Mouse (Mus musculus): ENCODE data around the gene Hist3h2a. TPM values are rescaled to one million over a fixed set of nuclear protein-coding genes. Genes with fewer than 3 reads are reported as not detected.

Hist3h2a gene
- polyA plus RNA-seq, 2 experiments: 25.4 to 28.2 TPM

DNA sequence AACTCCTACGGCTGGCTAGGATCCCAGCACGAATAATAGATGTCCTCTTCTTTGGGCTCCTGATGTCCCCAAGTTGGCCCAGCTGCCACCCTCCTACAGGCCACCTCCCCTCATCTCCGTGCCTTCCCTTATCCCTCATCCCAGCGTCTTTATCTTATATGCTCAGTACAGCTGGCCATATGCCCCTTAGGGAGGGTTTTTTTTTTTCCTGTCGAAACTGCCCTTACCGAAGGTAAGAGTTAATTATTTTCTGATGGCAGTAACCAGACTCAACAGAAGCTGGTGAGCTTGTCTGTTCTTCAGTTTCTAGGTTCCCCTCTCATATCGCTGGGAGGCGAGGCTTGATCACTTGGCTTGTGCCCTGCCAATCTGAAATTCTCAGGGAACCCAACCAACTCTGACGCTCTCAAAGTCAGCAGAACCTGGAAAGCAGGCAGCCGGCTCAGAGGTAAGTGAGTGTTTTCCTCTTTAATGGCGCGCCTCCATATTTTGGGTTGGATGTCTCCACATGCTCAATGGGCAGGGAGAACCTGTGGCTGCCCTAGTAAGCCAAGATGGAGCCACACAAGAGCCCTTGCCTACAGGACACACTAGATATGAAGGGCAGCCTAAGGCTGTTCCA is 36.6 kb upstream of the Hist3h2a start, which contains the start of gene Btnl10:
Gene Btnl10, plus strand, starts transcription at position 164 of the 622 bp plus-strand sequence.
- Histone ChIP-seq H3K36me3 (ENCODE audit: control insufficient read depth, insufficient read depth, low read length) (no peaks in the 10 kb centered on the region), H3K27me3 (ENCODE audit: control insufficient read depth, insufficient read depth, low read length) (no peaks in the 10 kb centered on the region), H3K9me3 (ENCODE audit: control insufficient read depth, low read length) (no peaks in the 10 kb centered on the region), H3K4me3 (replicated peaks; ENCODE audit: low read length) (no peak within 1 kb of the TSS), H3K4me1 (ENCODE audit: control insufficient read depth, insufficient read depth, low read length) (no peaks in the 10 kb centered on the region), H3K4me2 (replicated peaks; ENCODE audit: low read depth, low read length, severe bottlenecking) (no peak within 1 kb of the TSS), H3K27ac (replicated peaks; ENCODE audit: low read depth, low read length) (no peak within 1 kb of the TSS), H3K9ac (ENCODE audit: low read depth, low read length, severe bottlenecking) (no peak within 1 kb of the TSS)
- ATAC-seq (ENCODE audit: low FRiP score, low read depth): no peak
- no peak for TF ChIP-seq POLR2A (IDR thresholded peaks at IDR 0.05; ENCODE audit: borderline replicate concordance, extremely low read depth, insufficient read depth, insufficient read length)
- DNase-seq (ENCODE audit: low spot score): no peak
- 71% methylated on average over 12 of the region's 12 CpGs for WGBS

DNA sequence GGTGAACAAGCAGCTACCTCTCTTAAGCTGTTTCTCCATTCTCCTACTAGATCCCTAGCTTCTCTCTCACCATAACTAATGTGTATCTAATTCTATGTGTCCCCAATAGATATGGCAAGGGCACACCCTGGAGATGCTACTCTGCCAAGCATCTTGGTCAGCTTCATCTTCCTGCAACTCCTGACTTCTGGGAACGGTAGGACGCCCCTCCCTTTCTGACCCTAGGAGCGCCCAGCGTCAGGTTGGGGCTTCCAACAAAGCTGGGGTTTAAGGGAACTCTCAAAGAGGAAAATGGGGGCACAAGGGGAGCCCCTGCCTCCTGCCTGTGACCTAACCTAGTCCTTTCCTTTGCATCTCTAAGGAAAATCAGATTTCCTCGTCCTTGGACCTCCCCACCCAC is 35.7 kb upstream of the Hist3h2a start:
- WGBS: 74% methylated on average over 5 of the region's 5 CpGs
- no peak for DNase-seq (ENCODE audit: low spot score)
- Histone ChIP-seq H3K9ac (ENCODE audit: low read depth, low read length, severe bottlenecking) (no peak overlapping the region), H3K27me3 (ENCODE audit: control insufficient read depth, insufficient read depth, low read length) (no peaks in the 10 kb centered on the region), H3K27ac (replicated peaks; ENCODE audit: low read depth, low read length) (no peak overlapping the region), H3K9me3 (ENCODE audit: control insufficient read depth, low read length) (no peaks in the 10 kb centered on the region), H3K4me1 (ENCODE audit: control insufficient read depth, insufficient read depth, low read length) (no peaks in the 10 kb centered on the region), H3K36me3 (ENCODE audit: control insufficient read depth, insufficient read depth, low read length) (no peaks in the 10 kb centered on the region), H3K4me2 (replicated peaks; ENCODE audit: low read depth, low read length, severe bottlenecking) (no peak overlapping the region), H3K4me3 (replicated peaks; ENCODE audit: low read length) (no peak overlapping the region)
- no peak for TF ChIP-seq POLR2A (IDR thresholded peaks at IDR 0.05; ENCODE audit: borderline replicate concordance, extremely low read depth, insufficient read depth, insufficient read length)
- ATAC-seq (ENCODE audit: low FRiP score, low read depth): no peak

DNA sequence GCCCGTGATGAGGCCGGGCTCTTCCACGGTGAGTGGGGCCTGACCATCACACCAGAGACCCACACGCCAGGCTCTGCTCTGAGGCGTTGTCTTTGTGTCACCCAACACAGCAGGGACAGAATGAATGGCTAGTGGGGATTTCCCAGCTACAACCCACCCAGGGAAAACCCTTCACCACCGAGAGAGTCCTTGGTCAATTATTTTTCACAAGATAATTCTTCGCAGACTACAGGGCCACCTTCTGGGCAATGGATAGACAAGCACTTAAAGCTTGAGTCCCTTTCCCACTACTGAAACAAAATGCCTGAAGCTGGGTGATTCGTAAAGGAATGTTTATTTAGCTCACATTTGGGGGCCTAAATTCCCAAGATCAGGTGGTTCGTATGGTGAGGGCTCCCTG is 32.1 kb upstream of the Hist3h2a start:
- Histone ChIP-seq H3K4me2 (replicated peaks; ENCODE audit: low read depth, low read length, severe bottlenecking) (no peak overlapping the region), H3K4me3 (replicated peaks; ENCODE audit: low read length) (no peak overlapping the region), H3K27ac (replicated peaks; ENCODE audit: low read depth, low read length) (no peak overlapping the region), H3K9ac (ENCODE audit: low read depth, low read length, severe bottlenecking) (no peak overlapping the region), H3K27me3 (ENCODE audit: control insufficient read depth, insufficient read depth, low read length) (no peaks in the 10 kb centered on the region), H3K4me1 (ENCODE audit: control insufficient read depth, insufficient read depth, low read length) (no peaks in the 10 kb centered on the region), H3K36me3 (ENCODE audit: control insufficient read depth, insufficient read depth, low read length) (no peaks in the 10 kb centered on the region), H3K9me3 (ENCODE audit: control insufficient read depth, low read length) (no peaks in the 10 kb centered on the region)
- no peak for TF ChIP-seq POLR2A (IDR thresholded peaks at IDR 0.05; ENCODE audit: borderline replicate concordance, extremely low read depth, insufficient read depth, insufficient read length)
- ATAC-seq (ENCODE audit: low FRiP score, low read depth) (no peak), DNase-seq (ENCODE audit: low spot score) (no peak)
- 81% methylated on average over 9 of the region's 9 CpGs for WGBS

DNA sequence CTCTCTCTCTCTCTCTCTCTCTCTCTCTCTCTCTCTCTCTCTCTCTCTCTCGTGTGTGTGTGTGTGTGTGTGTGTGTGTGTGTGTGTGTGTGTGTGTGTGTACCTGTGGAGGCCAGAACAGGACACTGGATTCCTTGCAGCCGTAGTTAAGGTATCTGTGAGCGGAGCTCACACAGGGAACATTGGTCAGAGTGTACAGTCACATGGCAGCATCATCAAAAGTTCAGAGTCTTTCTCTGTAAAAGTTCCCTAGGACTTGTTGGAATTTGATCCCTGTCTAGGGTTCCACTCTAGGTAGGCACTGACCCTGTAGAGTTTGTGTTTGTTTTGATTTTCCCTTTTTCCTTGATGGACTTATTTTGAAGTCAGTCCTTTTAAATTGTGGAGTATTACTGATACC is 27.8 kb upstream of the Hist3h2a start:
- ATAC-seq (ENCODE audit: low FRiP score, low read depth) (no peak), DNase-seq (ENCODE audit: low spot score) (no peak)
- 100% methylated on average over 2 of the region's 3 CpGs for WGBS
- Histone ChIP-seq H3K4me1 (ENCODE audit: control insufficient read depth, insufficient read depth, low read length) (no peaks in the 10 kb centered on the region), H3K36me3 (ENCODE audit: control insufficient read depth, insufficient read depth, low read length) (peaks cover 10% of the 10 kb centered on the region), H3K9me3 (ENCODE audit: control insufficient read depth, low read length) (no peaks in the 10 kb centered on the region), H3K27me3 (ENCODE audit: control insufficient read depth, insufficient read depth, low read length) (no peaks in the 10 kb centered on the region), H3K4me2 (replicated peaks; ENCODE audit: low read depth, low read length, severe bottlenecking) (no peak overlapping the region), H3K27ac (replicated peaks; ENCODE audit: low read depth, low read length) (no peak overlapping the region), H3K4me3 (replicated peaks; ENCODE audit: low read length) (no peak overlapping the region), H3K9ac (ENCODE audit: low read depth, low read length, severe bottlenecking) (no peak overlapping the region)
- no peak for TF ChIP-seq POLR2A (IDR thresholded peaks at IDR 0.05; ENCODE audit: borderline replicate concordance, extremely low read depth, insufficient read depth, insufficient read length)

DNA sequence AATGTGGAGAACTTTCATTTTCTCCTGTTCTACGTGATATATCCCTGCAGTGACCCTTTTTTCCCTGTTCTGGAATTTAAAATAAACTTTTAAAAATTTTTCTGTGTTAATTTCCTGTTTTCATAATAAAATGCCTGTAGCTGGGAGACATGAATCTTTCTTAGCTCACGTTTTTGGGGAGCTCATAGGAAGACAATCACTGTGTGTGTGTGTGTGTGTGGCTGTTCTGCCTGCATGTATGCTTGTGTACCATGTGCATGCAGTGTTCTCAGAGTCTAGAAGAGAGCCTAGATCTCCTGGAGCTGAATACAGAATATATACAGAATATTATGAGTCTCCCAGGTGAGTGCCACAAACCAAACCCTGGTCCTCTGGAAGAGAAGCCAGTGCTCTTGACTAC is 27.4 kb upstream of the Hist3h2a start:
- no peaks in the 10 kb centered on the region for H3K4me1 ChIP-seq (ENCODE audit: control insufficient read depth, insufficient read depth, low read length)
- H3K4me2 ChIP-seq (replicated peaks; ENCODE audit: low read depth, low read length, severe bottlenecking): no peak overlapping the region
- no peaks in the 10 kb centered on the region for H3K9me3 ChIP-seq (ENCODE audit: control insufficient read depth, low read length)
- no peak overlapping the region for H3K9ac ChIP-seq (ENCODE audit: low read depth, low read length, severe bottlenecking)
- WGBS: 69% methylated on average over 2 of the region's 2 CpGs
- ATAC-seq (ENCODE audit: low FRiP score, low read depth) (no peak), DNase-seq (ENCODE audit: low spot score) (no peak)
- H3K27ac ChIP-seq (replicated peaks; ENCODE audit: low read depth, low read length): no peak overlapping the region
- TF ChIP-seq POLR2A (IDR thresholded peaks at IDR 0.05; ENCODE audit: borderline replicate concordance, extremely low read depth, insufficient read depth, insufficient read length): no peak
- H3K4me3 ChIP-seq (replicated peaks; ENCODE audit: low read length): no peak overlapping the region
- H3K27me3 ChIP-seq (ENCODE audit: control insufficient read depth, insufficient read depth, low read length): no peaks in the 10 kb centered on the region
- H3K36me3 ChIP-seq (ENCODE audit: control insufficient read depth, insufficient read depth, low read length): peaks cover 14% of the 10 kb centered on the region
